Mouse (Mus musculus) gastrocnemius, postnatal 4 days (tissue): Measurements from ENCODE around the gene Zdhhc3. TPM values are rescaled to one million over a fixed set of nuclear protein-coding genes. Genes with fewer than 3 reads are reported as not detected.

Source experiments
- DNase-seq, 2 experiments: peaks; one replicate each; pipeline ENCODE4 v3.0.0; 2021 to 2022; ENCODE audit warnings: low spot score in 2 of 2, mixed read lengths in 2 of 2
- long read RNA-seq, 2 experiments: library from polyadenylated mRNA; stranded (forward); transcript quantifications; one replicate each; pipeline ENCODE4 v2.0.0; 2021
- total RNA-seq, 2 experiments: library from RNA; stranded (reverse); gene quantifications; 2 replicates each; pipeline ENCODE4 v1.2.3; 2021

The Zdhhc3 gene
- 10 to 100 TPM; 49.8 to 50.5 TPM for total RNA-seq
- long read RNA-seq, experiment 1, full-length matches to known transcripts: 49 of 69 reads
- long read RNA-seq, experiment 1, partial matches to known transcripts: 2 of 69 reads
- long read RNA-seq, experiment 1, other reads (novel, unspliced or antisense): 18 of 69 reads
- long read RNA-seq, experiment 2, full-length matches to known transcripts: 44 of 77 reads
- long read RNA-seq, experiment 2, partial matches to known transcripts: 2 of 77 reads
- long read RNA-seq, experiment 2, other reads (novel, unspliced or antisense): 31 of 77 reads

GRCm38 (mm10) chr9:123112805-123113521 is at the start of gene Zdhhc3, which contains the start of gene Exosc7:
Gene Zdhhc3 (minus strand): TSS chr9:123113205.
Gene Exosc7 (plus strand): TSS chr9:123113215.
- peak; percentile 82 to 88 for DNase-seq

- no peak for DNase-seq
Measured at GRCm38 (mm10) chr9:123161792-123162191, 48.8 kb upstream of the Zdhhc3 start.

- DNase-seq: peak; percentile 39 to 59
Measured at GRCm38 (mm10) chr9:123159330-123159729, 46.3 kb upstream of the Zdhhc3 start.

GRCm38 (mm10) chr9:123158125-123158836 is 45.3 kb upstream of the Zdhhc3 start:
- DNase-seq: no peak

- peak in 1 of 2 experiments; percentile 71 for DNase-seq
Measured at GRCm38 (mm10) chr9:123157699-123158098, 44.7 kb upstream of the Zdhhc3 start.

GRCm38 (mm10) chr9:123156910-123157361 is 43.9 kb upstream of the Zdhhc3 start:
- peak; percentile 72 to 80 for DNase-seq

DNA sequence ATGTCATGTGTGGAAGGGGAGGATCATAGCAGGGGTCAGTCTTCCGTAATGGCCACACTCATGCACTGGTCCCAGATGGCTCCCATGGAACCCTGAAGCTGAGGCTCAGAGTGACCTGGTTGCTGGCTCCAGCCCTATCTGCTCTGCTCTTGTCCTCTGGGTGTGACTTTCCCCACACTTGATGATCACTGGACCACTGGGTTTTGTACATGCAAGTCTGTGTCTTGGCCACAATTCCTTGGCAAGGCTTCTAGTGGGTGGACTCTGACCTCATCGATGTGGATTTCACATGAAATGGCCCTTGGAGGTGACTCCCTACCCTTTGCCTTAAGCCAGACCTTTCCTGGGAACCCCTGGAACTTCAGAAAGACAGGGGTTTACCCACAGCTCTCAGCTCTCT is 40.1 kb upstream of the Zdhhc3 start:
- DNase-seq: peak in 1 of 2 experiments; percentile 26

DNA sequence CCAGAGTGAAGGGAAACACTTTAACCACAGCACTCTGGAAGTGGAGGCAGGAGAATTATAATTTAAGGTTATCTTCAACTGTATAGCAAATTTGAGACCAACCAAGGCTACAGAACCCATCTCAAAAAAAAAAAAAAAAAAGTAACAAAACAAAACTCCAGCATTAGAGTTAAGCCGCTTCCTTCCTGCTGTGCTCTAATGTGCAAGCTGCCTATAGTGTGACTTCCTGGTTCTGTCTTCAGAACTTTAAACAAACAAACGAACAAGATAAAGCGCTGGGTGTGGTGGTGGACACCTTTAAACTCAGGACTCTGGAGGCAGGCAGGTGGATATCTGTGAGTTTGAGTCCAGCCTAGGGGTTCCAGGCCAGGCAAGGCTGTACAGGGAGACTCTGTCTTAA is 39.0 kb upstream of the Zdhhc3 start:
- no peak for DNase-seq

- peak in 1 of 2 experiments; percentile 40 for DNase-seq
Measured at GRCm38 (mm10) chr9:123151561-123151960, 38.6 kb upstream of the Zdhhc3 start.

DNA sequence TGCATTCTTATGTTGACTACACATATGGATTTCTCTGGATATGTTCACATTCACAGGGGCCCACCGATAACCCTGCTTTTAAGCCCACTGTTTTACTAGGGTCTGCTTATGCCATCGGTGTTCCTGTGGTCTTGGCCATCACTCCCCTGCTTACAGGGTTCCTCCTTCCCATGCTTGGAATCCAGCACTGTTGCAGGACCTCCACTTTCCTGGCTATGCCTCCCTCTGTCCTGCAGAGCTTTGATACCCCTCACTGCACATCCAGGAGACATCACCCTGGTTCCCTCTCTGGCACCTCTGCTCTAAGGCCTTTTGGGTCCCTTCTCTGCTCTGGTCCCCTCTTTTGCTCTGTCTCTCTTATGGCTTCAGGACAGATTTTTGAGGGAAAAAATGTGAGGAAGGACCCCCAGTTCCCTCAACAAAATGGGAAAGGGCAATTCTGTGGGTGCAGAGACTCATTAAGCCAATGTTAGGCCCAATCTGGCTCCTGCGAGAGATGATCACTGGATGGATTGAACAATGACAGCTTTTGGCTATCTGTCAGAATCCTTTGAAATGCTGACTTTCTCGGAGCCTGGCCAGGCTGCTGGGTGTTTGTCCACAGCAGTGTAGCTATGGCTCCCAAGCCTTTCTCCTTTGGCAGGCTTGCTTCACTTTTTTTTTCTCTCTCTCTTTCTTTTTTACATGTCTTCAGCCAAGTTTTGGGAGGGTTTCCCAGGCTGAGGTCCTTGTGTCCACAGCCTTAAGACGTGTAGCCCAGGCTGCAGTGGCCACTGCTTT is 37.4 kb upstream of the Zdhhc3 start, which contains the start of gene Clec3b:
Gene Clec3b, plus strand, starts transcription at position 706 of the 780 bp plus-strand sequence.
- DNase-seq: peak; percentile 39 to 69

DNA sequence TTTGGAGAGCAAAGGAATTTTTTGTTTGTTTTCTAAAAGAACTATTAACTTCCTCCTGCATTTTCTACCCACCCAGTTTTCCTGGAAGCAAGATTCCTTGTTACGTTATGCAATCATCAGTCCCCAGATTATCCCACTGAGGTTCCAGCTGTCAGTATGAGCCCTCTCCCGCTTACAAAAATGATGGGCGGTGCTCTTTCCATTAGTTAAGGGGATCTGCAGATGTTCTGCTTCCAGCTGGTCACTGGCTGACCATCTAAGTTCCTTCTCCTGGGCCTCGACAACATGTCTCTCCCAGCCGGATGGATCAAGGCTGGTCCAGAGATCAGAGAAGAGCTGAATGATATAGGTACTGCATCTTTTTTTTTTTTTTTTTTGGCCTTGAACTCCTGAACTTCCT is 35.4 kb upstream of the Zdhhc3 start:
- peak in 1 of 2 experiments; percentile 53 for DNase-seq

DNA sequence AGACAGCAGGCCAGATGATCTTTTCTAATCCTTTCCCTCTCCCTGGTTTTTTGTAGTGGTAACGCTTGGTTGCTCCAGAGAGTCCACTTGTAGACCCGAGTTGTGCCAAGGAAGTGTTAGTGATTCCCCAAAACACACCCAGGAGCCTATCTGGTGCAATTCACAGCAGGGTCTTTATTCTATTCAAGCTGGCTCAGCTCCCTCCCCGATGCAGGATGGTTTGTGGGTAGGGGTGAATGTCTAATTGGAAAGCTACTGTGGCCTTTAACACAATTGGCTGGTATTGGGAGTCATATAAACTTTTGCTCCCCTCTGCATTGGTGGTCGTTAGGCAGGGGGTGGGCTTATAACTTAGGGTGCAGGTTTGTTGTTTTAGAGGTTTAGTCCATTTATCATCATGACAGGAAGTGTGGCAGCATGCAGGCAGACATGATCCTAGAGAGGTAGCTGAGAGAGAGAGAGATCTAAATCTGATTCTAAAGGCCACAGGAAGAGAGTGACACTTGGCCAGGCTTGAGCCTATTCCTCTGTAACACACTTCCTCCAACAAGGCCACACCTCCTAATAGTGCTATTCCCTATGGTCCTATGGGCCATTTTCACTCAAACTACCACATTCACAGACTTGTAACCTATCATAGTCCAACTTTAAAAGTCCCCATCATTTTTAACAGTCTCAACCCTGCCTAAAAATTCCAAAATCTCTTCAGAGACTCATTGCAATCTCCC is 27.0 kb upstream of the Zdhhc3 start:
- DNase-seq: no peak

- peak; percentile 48 to 83 for DNase-seq
Measured at GRCm38 (mm10) chr9:123138891-123139474, 26.0 kb upstream of the Zdhhc3 start.

DNA sequence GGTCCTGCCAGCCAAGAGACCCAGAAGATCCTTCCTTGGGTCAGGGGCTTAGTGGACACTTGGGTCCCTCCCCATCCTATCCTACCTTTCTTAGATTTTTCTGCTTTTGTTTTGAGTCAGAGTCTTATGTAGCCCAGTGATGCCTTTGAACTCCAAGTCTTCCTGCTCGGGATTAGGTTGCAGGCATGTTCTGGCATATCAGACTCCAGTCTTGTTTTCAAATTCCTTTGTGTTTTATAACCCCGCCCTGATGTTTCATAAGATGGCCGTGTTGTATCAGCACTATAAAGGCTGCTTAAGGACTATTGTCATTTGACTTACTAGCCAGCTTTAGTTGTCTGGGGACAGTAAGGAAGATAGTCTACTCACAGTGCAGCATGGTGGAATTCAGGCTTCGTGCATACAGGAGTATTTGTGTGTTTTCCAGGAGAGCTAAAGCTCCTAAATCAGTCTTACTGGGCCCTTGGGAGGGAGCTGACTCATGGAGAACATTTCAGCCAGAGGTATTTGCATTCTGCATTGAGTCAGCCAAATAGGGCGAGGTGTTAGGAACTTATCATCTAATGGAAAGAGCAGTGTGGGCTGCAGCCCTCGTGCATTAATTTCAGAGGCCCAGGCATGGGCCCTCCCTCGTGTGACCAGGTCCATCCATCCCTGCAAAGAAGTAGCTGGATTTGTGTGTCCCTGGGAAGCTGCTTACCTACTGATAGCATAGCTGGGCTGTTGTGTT is 24.1 kb upstream of the Zdhhc3 start:
- peak in 1 of 2 experiments; percentile 43 for DNase-seq

GRCm38 (mm10) chr9:123132994-123133393 is 20.0 kb upstream of the Zdhhc3 start:
- DNase-seq: no peak

DNA sequence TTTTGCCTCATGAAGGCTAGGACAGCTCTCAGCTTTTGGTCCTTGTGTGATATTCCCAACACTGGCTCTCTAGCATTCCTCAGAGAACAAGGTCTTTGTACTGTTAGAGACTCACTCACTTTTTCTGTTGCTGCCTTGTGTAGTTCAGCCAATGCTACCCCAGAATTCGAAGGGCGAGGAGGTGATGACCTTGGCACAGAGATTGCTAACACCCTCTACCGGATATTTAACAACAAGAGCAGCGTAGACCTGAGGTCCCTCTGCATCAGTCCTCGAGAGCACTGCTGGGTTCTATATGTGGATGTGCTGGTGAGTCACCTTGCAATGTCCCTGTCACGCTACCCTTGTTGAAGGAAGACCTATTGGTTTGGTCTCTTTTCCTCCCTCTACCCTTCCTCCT is 14.7 kb upstream of the Zdhhc3 start:
- no peak for DNase-seq

- no peak for DNase-seq
Measured at GRCm38 (mm10) chr9:123124413-123124981, 11.5 kb upstream of the Zdhhc3 start.

GRCm38 (mm10) chr9:123123571-123124412 is 10.8 kb upstream of the Zdhhc3 start:
- peak in 1 of 2 experiments; percentile 30 for DNase-seq
